Comparison of ENCODE assay signal across 16 mouse cellular contexts in genomic region chr14:31665566-31665940, GRCm38 (mm10). TPM values are rescaled to one million over a fixed set of nuclear protein-coding genes. Genes with fewer than 3 reads are reported as not detected.
A peak's percentile ranks its signal among the peaks of the same experiment; 100 is the strongest.
DNase-seq lines count a peak whose midpoint lies in the region; ATAC-seq and TF ChIP-seq lines count a peak whose summit lies in the region.
"Had no signal": no experiment of that assay in that cellular context is flagged by ENCODE, and none has a peak within 500 bp of the region (broad histone marks: within the 10 kb centered on the region; RNA-seq: fewer than 3 reads in every experiment).

No protein-coding gene starts in this region.

- TF ChIP-seq CTCF in left cerebral cortex, adult 2 months (IDR thresholded peaks at IDR 0.05), result no peak
- TF ChIP-seq CTCF in small intestine, adult 2 months (IDR thresholded peaks at IDR 0.05; ENCODE audit: extremely low read depth, insufficient read length, insufficient replicate concordance, low read depth, low read length), result no peak
- TF ChIP-seq CTCF in thymus, adult 2 months (IDR thresholded peaks at IDR 0.05; ENCODE audit: borderline replicate concordance, control insufficient read depth, extremely low read depth, insufficient read depth, low read length, poor library complexity), result no peak

- H3K9me3 ChIP-seq in intestine, embryonic 14.5 days (ENCODE audit: control insufficient read depth, low read length), result no peaks in the 10 kb centered on the region
- H3K9me3 ChIP-seq: hindbrain, embryonic 13.5 days; liver, embryonic 13.5 days had no signal

- ATAC-seq in intestine, embryonic 14.5 days (replicated peaks; ENCODE audit: low FRiP score, low TSS enrichment, low read depth), result no peak
- ATAC-seq in megakaryocyte progenitor cell, adult 5-6 weeks (replicated peaks; ENCODE audit: poor library complexity), result no peak
- ATAC-seq: midbrain, embryonic 16.5 days had no signal

- no peak overlapping the region for H3K4me2 ChIP-seq in intestine, embryonic 14.5 days (ENCODE audit: low read length)
- H3K4me2 ChIP-seq: hindbrain, embryonic 13.5 days; liver, embryonic 13.5 days had no signal

- 46% methylated on average over 4 of the region's 4 CpGs for WGBS in intestine, embryonic 14.5 days
- 80% methylated on average over 4 of the region's 4 CpGs for whole genome bisulfite sequencing in small intestine, adult 2 months
- 92% methylated on average over 4 of the region's 4 CpGs for WGBS in thymus, adult 2 months

- peak; percentile 88 for DNase-seq in heart, adult 11 months
- DNase-seq in heart, adult 8-10 months (ENCODE audit: low spot score), result no peak
- no peak for DNase-seq in left cerebral cortex, adult 2 months (ENCODE audit: extremely low spot score in 1 of 2, low spot score in 2 of 2)
- DNase-seq in left cerebral cortex, postnatal 14 days (ENCODE audit: low spot score in 2 of 2), result no peak
- DNase-seq in intestine, embryonic 14.5 days (ENCODE audit: low spot score), result peak; percentile 51
- DNase-seq in thymus, adult 2 months, result no peak
- DNase-seq: adrenal gland, postnatal 14 days; kidney, postnatal 14 days; liver, embryonic 13.5 days; lung, postnatal 36 days had no signal

- no peak overlapping the region for H3K4me3 ChIP-seq in left cerebral cortex, adult 2 months
- no peak overlapping the region for H3K4me3 ChIP-seq in intestine, embryonic 14.5 days (ENCODE audit: low read depth, low read length)
- H3K4me3 ChIP-seq in small intestine, adult 2 months (ENCODE audit: low read depth, low read length), result no peak overlapping the region
- H3K4me3 ChIP-seq in thymus, adult 2 months (ENCODE audit: control insufficient read depth, insufficient read depth, low read length), result no peak overlapping the region
- H3K4me3 ChIP-seq: hindbrain, embryonic 13.5 days; liver, embryonic 13.5 days had no signal

- H3K4me1 ChIP-seq in intestine, embryonic 14.5 days (replicated peaks; ENCODE audit: control insufficient read depth, insufficient read depth, low read length), result peaks cover 56% of the 10 kb centered on the region
- peaks cover 21% of the 10 kb centered on the region for H3K4me1 ChIP-seq in small intestine, adult 2 months (ENCODE audit: control insufficient read depth, insufficient read depth, insufficient read length, low read length)
- peaks cover 56% of the 10 kb centered on the region for H3K4me1 ChIP-seq in thymus, adult 2 months (replicated peaks; ENCODE audit: control insufficient read depth, insufficient read depth, low read length)

- H3K36me3 ChIP-seq in intestine, embryonic 14.5 days (ENCODE audit: control insufficient read depth, insufficient read depth, low read length), result peaks cover 10% of the 10 kb centered on the region
- H3K36me3 ChIP-seq in small intestine, adult 2 months (ENCODE audit: control insufficient read depth, insufficient read depth, low read length), result peaks cover 3% of the 10 kb centered on the region; the same call in 1 of the 2 replicates
- 0 out of 2 replicates have a peak, but pooled peaks cover 5% of the 10 kb centered on the region for H3K36me3 ChIP-seq in thymus, adult 2 months (ENCODE audit: control insufficient read depth, insufficient read depth, low read length)

- intact Hi-C loops in left cerebral cortex, adult 2 months (cut with DNase I), result no loop called here
- intact Hi-C loops in left cerebral cortex, postnatal 14 days (cut with DNase I), result no loop called here

- H3K27ac ChIP-seq in left cerebral cortex, adult 2 months, result peak overlapping the region; percentile 51; the same call in 1 of the 2 replicates
- peak overlapping the region; percentile 99 for H3K27ac ChIP-seq in intestine, embryonic 14.5 days (ENCODE audit: low read depth)
- H3K27ac ChIP-seq in small intestine, adult 2 months (ENCODE audit: insufficient read depth, low read depth, low read length), result peak overlapping the region; percentile 6; the same call in 1 of the 2 replicates
- H3K27ac ChIP-seq in thymus, adult 2 months (ENCODE audit: control insufficient read depth, insufficient read depth, low read length), result no peak overlapping the region
- H3K27ac ChIP-seq: liver, embryonic 13.5 days had no signal

- H3K9ac ChIP-seq in intestine, embryonic 14.5 days (ENCODE audit: low read length), result no peak overlapping the region
- H3K9ac ChIP-seq: hindbrain, embryonic 13.5 days had no signal

- no peaks in the 10 kb centered on the region for H3K27me3 ChIP-seq in intestine, embryonic 14.5 days (replicated peaks; ENCODE audit: control insufficient read depth, insufficient read depth, low read length)
- no peaks in the 10 kb centered on the region for H3K27me3 ChIP-seq in small intestine, adult 2 months (ENCODE audit: control insufficient read depth, insufficient read depth, low read length)
- no peaks in the 10 kb centered on the region for H3K27me3 ChIP-seq in thymus, adult 2 months (ENCODE audit: control insufficient read depth, insufficient read depth, low read length)
- H3K27me3 ChIP-seq: liver, embryonic 13.5 days had no signal

- no peak for TF ChIP-seq POLR2A in small intestine, adult 2 months (IDR thresholded peaks at IDR 0.05; ENCODE audit: low read depth, low read length)
- no peak for TF ChIP-seq POLR2A in thymus, adult 2 months (IDR thresholded peaks at IDR 0.05; ENCODE audit: control insufficient read depth, extremely low read depth, insufficient read depth, low read length, poor library complexity)

RNA-seq across cellular contexts. Expression of gene Hacl1, which starts 24.5 kb away (rescaled TPM):
- total RNA-seq in heart, adult 8-10 months (2022), result 10 to 100 TPM; 12.2 to 14.6 (median 14.0) TPM
- 1 to 10 TPM; 4.4 to 6.7 TPM for total RNA-seq in left cerebral cortex, adult 2 months (2021)
- 1 to 10 TPM; 5.0 to 6.9 TPM for total RNA-seq in left cerebral cortex, postnatal 14 days (2021)
- polyA plus RNA-seq in intestine, embryonic 14.5 days (2014; fragmentation: Nextera tagmentation; extraction: Ambion mirVana), result 10.4 and 13.5 TPM in 2 replicates
- polyA plus RNA-seq in small intestine, adult 2 months (2012; rRNA removed), result 1.7 and 4.3 TPM in 2 replicates
- 12.1 and 15.3 TPM in 2 replicates for polyA plus RNA-seq in thymus, adult 2 months (2012; rRNA removed)
- total RNA-seq in megakaryocyte progenitor cell, adult 5-6 weeks (2015), result 13.3 and 18.9 TPM in 2 replicates
- 34.8 and 35.6 TPM in 2 replicates for total RNA-seq in megakaryocyte progenitor cell, adult 5-6 weeks (2017)

RNA-seq across cellular contexts. Expression of gene Btd, which starts 24.7 kb away (rescaled TPM):
- 10 to 100 TPM in 3 of 4 experiments, 1 to 10 TPM in 1; 9.4 to 10.5 (median 10.4) TPM for total RNA-seq in heart, adult 8-10 months (2022)
- 1 to 10 TPM; 8.4 to 8.8 TPM for total RNA-seq in left cerebral cortex, adult 2 months (2021)
- 1 to 10 TPM; 7.9 to 8.5 TPM for total RNA-seq in left cerebral cortex, postnatal 14 days (2021)
- 21.9 and 28.8 TPM in 2 replicates for polyA plus RNA-seq in intestine, embryonic 14.5 days (2014; fragmentation: Nextera tagmentation; extraction: Ambion mirVana)
- 10.8 and 26.5 TPM in 2 replicates for polyA plus RNA-seq in small intestine, adult 2 months (2012; rRNA removed)
- 34.0 and 42.9 TPM in 2 replicates for polyA plus RNA-seq in thymus, adult 2 months (2012; rRNA removed)
- total RNA-seq in megakaryocyte progenitor cell, adult 5-6 weeks (2015), result 14.7 and 15.6 TPM in 2 replicates
- total RNA-seq in megakaryocyte progenitor cell, adult 5-6 weeks (2017), result 8.1 and 14.3 TPM in 2 replicates

RNA-seq across cellular contexts. Expression of gene Gm49387, which starts 24.9 kb away (rescaled TPM):
- total RNA-seq in heart, adult 8-10 months (2022), result 1 to 10 TPM in 1 of 4 experiments, under 1 TPM in 2, not detected in 1; 0.46 to 1.1 (median 0.75) TPM
- not detected for total RNA-seq in left cerebral cortex, adult 2 months (2021)
- not detected for total RNA-seq in left cerebral cortex, postnatal 14 days (2021)
- 0.78 and 2.3 TPM in 2 replicates for polyA plus RNA-seq in intestine, embryonic 14.5 days (2014; fragmentation: Nextera tagmentation; extraction: Ambion mirVana)
- not detected in 2 replicates for polyA plus RNA-seq in small intestine, adult 2 months (2012; rRNA removed)
- not detected in 2 replicates for polyA plus RNA-seq in thymus, adult 2 months (2012; rRNA removed)
- total RNA-seq in megakaryocyte progenitor cell, adult 5-6 weeks (2015), result not detected in 2 replicates
- not detected in 2 replicates for total RNA-seq in megakaryocyte progenitor cell, adult 5-6 weeks (2017)
- total RNA-seq: common myeloid progenitor, adult 5-6 weeks; left cerebral cortex, adult 8-10 months had no signal
- polyA plus RNA-seq: midbrain, embryonic 16.5 days had no signal

Comparison
In these comparisons a context has a peak if more than half of its experiments do, and no peak if none do; other contexts are left out.
1. DNase-seq: peak in heart, adult 11 months (single experiment) and intestine, embryonic 14.5 days (single experiment); none in heart, adult 8-10 months (single experiment), left cerebral cortex, adult 2 months (0 of 2), left cerebral cortex, postnatal 14 days (0 of 2) and thymus, adult 2 months (single experiment).